Mouse (Mus musculus) gastrocnemius, postnatal 10 days (tissue): ENCODE data around the gene Aldh5a1. TPM values are rescaled to one million over a fixed set of nuclear protein-coding genes. Genes with fewer than 3 reads are reported as not detected.
"Not testable (repeated sequence)": the region's sequence is repeated elsewhere in the genome, so short reads cannot be mapped to it uniquely, and the experiment has no call there.

ENCODE experiments used
- DNase-seq: peaks from one replicate; pipeline ENCODE4 v3.0.0; 2021; ENCODE audit warnings: mixed read lengths
- long read RNA-seq, 2 experiments: library from polyadenylated mRNA; stranded (forward); transcript quantifications; one replicate each; pipeline ENCODE4 v2.0.0; 2021
- total RNA-seq, 2 experiments: library from RNA; stranded (reverse); gene quantifications; 2 replicates each; pipeline ENCODE4 v1.2.3; 2021

Aldh5a1 gene
- total RNA-seq, result 1 to 10 TPM; 3.0 to 3.3 TPM
- long read RNA-seq, experiment 1, full-length matches to known transcripts, result 4 of 4 reads
- long read RNA-seq, experiment 1, partial matches to known transcripts, result 0 of 4 reads
- long read RNA-seq, experiment 1, other reads (novel, unspliced or antisense), result 0 of 4 reads
- long read RNA-seq, experiment 2, full-length matches to known transcripts, result 9 of 10 reads
- long read RNA-seq, experiment 2, partial matches to known transcripts, result 1 of 10 reads
- long read RNA-seq, experiment 2, other reads (novel, unspliced or antisense), result 0 of 10 reads

GRCm38 (mm10) chr13:24937108-24937838 lies at the start of gene Aldh5a1:
Aldh5a1 (minus strand) TSS chr13:24937661.
- peak; percentile 78 for DNase-seq

DNA sequence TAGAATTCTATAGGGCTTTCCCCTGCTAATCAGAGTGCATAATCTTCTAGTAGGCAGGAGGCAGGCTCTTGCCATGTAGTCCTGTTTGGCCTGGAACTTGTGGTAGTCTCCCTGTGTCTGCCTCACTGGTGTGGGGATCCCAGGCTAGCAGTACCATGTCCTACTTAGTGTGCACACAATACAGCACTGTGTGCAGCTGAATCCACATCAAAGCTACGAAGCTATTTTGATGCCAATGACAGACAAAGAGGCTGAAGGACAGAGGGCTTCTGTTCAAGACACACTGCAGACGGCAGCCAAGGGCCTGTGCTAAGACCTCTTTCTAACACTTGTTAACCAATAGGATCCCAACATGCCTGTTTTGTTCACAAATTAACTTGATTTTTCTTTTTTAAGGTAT lies 48.0 kb upstream of the Aldh5a1 start:
- DNase-seq, result no peak

- no peak for DNase-seq
These were observed 43.6 kb upstream of the Aldh5a1 start for GRCm38 (mm10) chr13:24981031-24981430.

GRCm38 (mm10) chr13:24977820-24978342 lies 40.4 kb upstream of the Aldh5a1 start:
- no peak for DNase-seq

- no peak for DNase-seq
These were observed 38.9 kb upstream of the Aldh5a1 start for GRCm38 (mm10) chr13:24976384-24976783.

GRCm38 (mm10) chr13:24971776-24972175 lies 34.3 kb upstream of the Aldh5a1 start:
- not testable (repeated sequence) for DNase-seq

DNA sequence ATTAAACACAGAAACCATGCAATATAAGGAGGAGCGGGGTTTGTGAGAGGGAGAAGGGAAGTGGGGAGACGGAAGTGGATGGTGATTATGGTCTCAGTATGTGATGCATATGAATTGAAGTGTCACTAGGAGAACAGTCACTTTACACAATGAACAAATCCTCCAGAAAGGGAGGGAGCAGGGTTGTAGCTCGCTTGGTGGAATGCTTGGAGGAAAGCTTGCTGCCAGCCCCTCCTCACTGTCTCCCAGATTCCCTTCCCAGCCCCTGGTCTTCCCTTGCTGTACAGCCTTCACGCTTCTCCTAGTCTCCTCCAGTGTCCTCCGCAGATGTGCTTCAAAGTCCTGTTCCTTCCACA lies 28.4 kb upstream of the Aldh5a1 start:
- no peak for DNase-seq

DNA sequence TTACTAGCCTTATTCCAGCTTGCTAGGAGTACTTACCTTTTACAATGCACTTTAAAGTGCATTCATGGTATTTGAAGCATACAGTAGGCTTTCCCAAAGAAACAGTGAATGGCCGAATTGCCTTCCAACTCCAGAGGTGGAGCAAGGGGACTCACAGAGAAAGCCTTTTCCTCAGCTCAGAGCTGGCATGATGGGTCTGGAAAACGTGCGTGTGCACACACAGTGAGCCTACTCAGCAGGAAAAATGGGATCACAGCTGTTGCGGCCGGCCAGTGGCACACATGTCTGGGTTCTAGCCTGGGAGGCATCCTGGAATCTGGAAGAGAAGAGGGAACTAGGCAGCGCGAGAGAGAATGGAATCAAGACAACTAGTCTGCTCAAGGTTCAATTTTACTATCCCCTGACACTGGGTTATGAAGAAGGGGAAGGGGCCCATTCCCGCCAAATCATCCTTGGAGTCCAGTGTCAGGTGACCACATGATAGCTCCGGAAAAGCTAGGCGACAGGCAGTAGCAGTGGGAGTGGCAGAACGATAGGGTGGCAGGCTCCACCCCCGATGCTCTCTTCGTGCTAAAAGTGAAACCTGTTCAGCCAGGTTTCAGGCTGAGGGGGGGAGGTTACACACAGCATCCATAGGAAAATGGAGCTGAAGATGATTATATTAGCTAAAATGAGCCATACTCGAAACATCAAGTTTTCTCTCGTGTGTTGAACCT lies 27.8 kb upstream of the Aldh5a1 start:
- no peak for DNase-seq

GRCm38 (mm10) chr13:24962119-24962518 lies 24.7 kb upstream of the Aldh5a1 start:
- no peak for DNase-seq

DNA sequence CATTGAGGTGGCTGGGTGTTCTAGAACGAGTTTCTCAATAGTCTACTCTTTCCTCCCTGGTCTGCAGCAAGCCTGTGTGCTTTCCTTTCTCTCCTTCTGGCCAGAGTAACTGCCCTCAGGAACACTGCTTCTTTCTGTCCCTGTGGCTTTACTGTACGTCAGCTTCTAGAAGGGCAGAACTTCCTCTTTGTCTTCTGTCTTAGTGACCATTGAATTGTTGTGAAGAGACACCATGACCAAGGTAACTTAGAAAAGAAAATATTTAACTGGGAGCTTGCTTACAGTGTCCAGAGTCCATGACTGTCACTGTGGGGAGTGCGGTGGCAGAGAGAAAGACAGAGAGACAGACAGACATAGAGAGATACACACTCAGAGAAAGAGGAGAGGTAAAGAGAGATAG lies 22.6 kb upstream of the Aldh5a1 start:
- DNase-seq, result no peak

GRCm38 (mm10) chr13:24958671-24959070 lies 21.2 kb upstream of the Aldh5a1 start:
- no peak for DNase-seq

DNA sequence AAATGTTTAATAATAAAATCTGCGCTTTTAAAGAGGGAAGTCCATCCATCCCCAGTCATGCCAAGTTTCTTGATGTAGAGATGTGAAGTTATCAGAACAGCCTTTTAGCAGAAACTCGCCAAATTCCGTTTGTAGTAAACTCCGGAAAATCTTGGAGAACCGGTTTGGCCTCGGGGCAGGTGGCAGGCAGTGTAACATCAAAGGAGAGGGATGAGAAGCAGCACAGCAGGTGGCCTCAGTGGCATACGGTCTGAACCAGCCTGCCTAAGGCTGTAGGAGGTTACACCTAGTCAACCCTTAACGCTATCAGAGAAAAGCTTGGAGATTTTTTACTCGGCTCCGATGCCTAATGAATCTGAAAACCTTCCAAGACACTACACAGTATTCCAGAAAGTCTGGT lies 18.0 kb upstream of the Aldh5a1 start:
- DNase-seq, result no peak

GRCm38 (mm10) chr13:24955091-24955490 lies 17.6 kb upstream of the Aldh5a1 start:
- DNase-seq, result no peak

- DNase-seq, result no peak
These were observed 15.2 kb upstream of the Aldh5a1 start for GRCm38 (mm10) chr13:24952659-24953058.

DNA sequence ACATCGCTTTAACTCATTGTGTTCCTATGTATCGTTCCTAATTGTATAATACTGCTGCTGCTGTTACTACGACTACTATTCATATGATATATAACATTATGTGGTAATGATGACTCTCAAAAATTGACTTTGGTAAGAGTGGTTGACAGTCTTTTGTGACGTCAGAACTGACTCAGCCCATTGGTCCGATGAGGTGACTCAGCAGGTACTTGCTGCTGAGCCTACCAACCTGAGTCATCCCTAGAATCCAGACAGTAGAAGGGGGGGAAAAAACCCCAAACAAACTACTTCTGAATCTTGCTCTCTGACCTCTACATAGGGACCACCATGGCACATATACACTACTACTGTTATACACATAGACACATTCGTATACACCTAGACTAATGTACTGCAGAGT lies 11.4 kb upstream of the Aldh5a1 start:
- DNase-seq, result no peak

DNA sequence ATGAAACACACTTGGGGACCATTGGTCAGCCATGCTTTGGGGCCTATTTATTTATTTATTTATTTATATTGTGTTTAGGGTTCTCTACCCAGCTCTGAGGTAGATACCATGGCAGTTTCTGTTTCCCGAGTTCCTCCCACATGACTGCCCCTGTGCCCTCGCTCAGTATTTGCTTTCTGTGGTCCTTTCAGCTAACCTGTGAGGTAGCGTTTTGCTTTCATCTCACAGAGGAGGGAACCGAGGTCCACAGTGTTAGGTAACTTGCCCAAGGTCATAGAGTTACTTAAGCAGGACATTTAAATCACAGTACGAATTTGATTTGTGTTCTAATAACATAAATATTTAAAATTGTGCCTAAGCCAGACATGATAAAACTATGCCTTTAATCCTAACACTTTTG lies 9.7 kb upstream of the Aldh5a1 start:
- DNase-seq, result no peak

- no peak for DNase-seq
These were observed 8.1 kb upstream of the Aldh5a1 start for GRCm38 (mm10) chr13:24945567-24945966.

- no peak for DNase-seq
These were observed 5.8 kb upstream of the Aldh5a1 start for GRCm38 (mm10) chr13:24943303-24943702.

DNA sequence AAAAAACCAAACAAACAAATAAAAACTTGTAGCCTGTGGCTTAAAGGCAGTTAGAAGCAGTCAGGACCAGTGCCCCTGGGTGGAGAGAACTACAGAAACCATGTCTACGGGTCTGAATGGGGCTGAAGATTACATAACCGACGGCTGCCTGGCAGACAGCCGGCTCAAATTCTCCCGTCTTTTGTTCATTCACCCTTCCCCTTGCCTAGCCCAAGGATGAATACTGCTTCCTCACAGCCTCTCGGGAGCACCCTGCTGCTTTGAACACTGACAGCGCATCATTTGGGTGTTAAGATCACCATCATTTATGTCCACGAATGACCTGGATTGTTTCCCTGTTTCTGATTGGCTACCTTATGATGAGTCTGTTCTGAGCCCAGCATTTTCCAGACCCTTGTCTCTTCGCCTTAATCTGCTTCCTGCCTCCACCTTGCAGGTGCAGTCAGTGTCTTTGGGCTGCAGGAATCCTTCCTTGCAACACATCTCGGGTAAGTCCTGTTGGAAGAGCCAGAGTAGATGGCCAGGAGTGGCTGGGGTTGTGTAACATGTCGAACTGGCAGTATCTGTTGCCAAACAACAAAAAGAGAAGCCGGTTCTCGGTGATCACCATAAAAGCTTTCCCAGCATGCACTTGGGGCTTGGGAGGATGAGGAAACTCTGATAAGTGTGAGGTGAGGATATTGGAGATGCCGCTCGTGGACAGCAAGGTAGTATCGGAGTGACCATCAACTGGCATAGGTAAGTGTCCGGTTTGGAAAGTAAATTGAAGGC lies 5.2 kb upstream of the Aldh5a1 start, which contains the start of gene Gpld1:
TSS of gene Gpld1 (plus strand) at position 641 of the 771 bp plus-strand sequence.
- no peak for DNase-seq

GRCm38 (mm10) chr13:24939472-24939871 lies 2.0 kb upstream of the Aldh5a1 start:
- DNase-seq, result no peak

DNA sequence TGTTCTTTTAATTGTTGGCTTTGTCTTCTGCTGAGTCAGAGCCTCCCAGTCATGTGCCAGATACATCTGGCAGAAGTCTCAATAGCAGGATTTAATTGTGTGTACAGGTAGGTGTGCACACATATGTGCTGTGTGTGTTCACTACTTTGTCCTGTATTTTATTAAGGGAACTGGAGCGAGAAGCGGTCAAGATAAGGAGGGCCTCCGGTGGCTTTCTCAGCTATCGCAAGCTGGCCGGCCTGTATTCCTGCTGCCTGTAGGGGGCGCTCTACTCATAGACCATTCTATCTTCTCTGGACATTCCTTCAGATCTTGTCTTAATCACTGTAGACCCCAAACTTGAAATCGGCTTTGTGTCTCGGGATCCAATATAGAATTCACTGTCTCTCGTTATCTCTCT lies 1.2 kb upstream of the Aldh5a1 start:
- DNase-seq, result peak; percentile 74

- no peak for DNase-seq
These were observed 342 bp upstream of the Aldh5a1 start for GRCm38 (mm10) chr13:24937839-24938166.

DNA sequence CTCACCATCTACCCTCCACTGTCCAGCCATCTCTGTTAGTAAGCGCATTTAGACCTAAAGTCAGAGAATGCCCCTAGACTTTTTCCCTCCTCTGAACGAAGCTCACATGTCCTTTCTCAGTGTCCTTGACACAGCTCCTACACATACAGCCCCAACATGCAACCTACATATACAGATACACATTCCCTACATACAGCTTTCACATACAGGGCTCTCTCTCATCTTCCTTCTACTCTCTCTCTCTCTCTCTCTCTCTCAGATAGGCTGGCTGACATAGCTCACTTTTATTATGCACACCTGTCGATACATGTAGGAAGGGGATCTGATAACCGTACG lies 721 bp downstream of the Aldh5a1 start:
- DNase-seq, result no peak
